Mouse (Mus musculus): ENCODE data around the gene Lsm10.
"Not testable (repeated sequence)": the region's sequence is repeated elsewhere in the genome, so short reads cannot be mapped to it uniquely, and the experiment has no call there.

Lsm10 gene

GRCm38 (mm10) chr4:126096464-126097111 lies at the start of gene Lsm10:
Gene Lsm10 (plus strand): TSS chr4:126096623.
- peak; percentile 93 to 97 for DNase-seq

GRCm38 (mm10) chr4:126046851-126047585 lies 49.4 kb upstream of the Lsm10 start, which contains the start of gene Mrps15:
Gene Mrps15 (plus strand): TSS chr4:126046925.
- peak; percentile 61 to 69 for DNase-seq

DNA sequence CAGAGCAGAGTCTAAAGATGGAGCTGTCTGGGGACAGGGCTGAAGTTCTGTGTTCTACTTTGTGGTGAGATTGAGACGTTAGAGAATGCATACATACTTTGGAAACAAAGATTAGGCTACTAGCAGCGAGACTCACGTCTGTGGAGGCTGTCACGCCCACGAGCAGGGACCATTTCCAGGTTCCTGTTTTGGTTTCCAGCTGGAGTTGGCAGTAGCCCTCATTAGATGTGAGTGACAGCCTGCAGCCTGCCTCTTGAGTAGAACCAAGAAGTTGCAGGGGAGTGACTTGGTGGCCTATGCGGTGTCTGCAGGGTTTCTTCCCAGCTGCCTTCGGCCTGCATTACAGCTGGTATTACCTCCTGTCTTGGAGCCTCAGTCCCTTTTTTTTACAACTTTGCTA lies 44.8 kb upstream of the Lsm10 start:
- DNase-seq = no peak

- DNase-seq = no peak
Measured at GRCm38 (mm10) chr4:126057207-126058133, 39.0 kb upstream of the Lsm10 start.

GRCm38 (mm10) chr4:126058134-126058996 lies 38.1 kb upstream of the Lsm10 start, which contains the start of gene Oscp1:
Gene Oscp1 (plus strand): TSS chr4:126058565.
- peak; percentile 85 to 91 for DNase-seq

DNA sequence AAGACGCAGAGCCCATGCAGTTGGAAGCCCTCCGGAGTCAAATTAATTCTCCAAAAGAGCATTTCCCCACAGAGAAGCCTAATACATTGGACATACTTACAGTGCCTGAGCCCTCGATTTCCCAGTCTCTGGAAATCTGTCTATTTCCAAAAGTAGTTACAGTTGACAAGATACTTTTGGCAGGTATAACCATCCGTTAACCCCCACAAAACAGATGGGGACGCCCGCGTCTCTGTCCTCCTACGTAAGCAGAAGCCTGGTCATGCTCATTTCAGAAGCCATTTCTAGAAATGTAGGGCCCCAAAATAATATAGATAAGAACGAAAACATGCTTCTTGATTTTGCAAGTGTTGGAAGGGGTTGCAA lies 37.4 kb upstream of the Lsm10 start:
- DNase-seq = no peak

DNA sequence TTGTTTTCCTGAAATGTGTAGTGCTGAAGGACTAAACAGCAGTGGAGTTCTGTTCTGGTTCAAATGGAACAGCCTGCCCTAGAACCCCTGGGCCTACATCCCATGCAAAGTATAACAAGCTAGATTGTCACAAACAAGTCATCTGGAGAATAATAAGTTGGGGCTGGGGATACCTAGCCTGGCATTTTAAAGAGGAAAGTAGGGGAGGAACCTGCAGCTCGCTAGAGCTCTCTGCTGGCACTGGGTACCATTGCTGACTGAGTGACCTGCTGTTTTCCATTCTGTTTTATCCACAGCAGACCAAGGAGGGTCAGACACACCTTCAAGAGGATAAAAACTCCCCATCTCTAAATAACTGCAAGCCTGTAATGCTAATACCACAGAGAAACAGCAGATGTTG lies 33.6 kb upstream of the Lsm10 start:
- no peak for DNase-seq

DNA sequence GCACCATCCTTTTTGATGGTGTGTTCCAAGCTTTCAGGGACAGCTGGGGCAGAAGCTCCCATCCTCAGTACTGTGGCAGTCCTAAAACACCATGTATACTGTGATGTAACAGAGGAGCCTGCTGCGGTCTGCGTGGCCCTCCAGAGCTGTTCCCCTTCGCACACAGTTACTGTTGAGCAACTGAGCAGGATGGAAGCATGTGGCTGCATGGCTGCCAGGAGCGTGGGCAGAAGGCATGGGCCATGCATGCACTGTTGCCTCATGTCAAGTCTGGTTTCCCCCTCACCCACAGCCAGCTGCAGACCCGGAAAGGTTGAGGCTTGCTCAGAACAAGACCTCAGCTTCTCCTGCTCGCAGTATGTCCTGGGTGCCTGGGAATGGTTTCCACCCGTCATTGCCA lies 31.2 kb upstream of the Lsm10 start:
- no peak for DNase-seq

GRCm38 (mm10) chr4:126067401-126068077 lies 28.9 kb upstream of the Lsm10 start:
- DNase-seq = no peak

DNA sequence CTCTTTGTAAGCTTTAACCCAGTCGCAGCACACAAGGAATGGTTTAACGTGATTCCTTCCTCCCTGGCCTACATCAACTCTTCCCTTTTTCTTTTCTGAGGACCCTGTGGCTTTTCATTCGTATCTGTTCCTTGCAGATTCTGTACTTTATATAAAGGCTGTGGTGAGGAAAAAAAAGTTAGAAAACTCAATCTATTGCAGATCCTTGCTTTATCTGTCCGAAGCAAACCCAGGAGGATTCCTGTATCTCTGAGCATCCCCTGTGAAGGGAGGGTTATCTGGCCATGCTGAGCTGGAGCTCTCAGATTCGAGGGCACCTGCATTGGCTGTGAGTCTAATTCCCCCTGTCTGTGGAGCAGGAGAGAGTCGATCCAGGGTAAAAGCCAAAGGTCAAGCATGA lies 27.6 kb upstream of the Lsm10 start:
- DNase-seq = no peak

- DNase-seq = no peak
Measured at GRCm38 (mm10) chr4:126077833-126078232, 18.6 kb upstream of the Lsm10 start.

GRCm38 (mm10) chr4:126079266-126079665 lies 17.2 kb upstream of the Lsm10 start:
- no peak for DNase-seq

DNA sequence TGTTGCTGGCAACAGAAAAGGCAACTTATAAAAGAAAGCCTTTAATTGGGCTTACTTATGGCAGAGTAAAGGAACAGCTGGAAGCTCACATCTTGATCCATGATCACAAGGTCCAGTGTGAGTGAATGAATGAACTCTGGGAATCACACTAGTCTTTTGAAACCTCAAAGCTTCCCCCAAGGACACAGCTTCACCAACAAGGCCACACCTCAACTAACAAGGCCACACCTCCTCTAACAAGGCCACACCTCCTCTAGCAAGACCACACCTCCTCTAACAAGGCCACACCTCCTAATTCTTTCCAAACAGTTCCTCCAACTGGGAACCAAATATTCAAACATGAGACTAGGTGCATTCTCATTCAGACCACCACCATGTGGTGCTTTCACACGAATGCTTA lies 14.8 kb upstream of the Lsm10 start:
- no peak for DNase-seq

DNA sequence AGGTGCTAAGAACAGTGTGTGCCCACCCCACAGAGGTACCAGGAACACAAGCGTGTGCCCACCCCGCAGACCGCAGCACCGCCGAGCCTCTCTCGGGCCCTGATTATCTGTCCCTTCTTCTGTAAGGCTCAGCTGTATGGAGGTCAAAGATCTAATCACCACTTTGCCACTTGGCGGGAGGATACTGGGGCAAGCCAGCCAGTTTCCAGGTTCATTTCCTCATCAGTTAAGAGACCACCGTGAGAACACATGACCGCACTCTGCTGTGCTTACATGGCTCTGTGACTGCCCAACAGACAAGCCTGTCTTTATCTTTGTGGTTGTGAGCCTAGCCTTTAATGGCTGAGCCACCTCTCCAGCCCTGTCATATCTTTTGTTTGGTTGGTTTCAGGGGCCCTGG lies 13.4 kb upstream of the Lsm10 start:
- no peak for DNase-seq

- DNase-seq = no peak
Measured at GRCm38 (mm10) chr4:126084382-126084781, 12.0 kb upstream of the Lsm10 start.

GRCm38 (mm10) chr4:126085996-126086576 lies 10.3 kb upstream of the Lsm10 start:
- peak; percentile 78 for DNase-seq

DNA sequence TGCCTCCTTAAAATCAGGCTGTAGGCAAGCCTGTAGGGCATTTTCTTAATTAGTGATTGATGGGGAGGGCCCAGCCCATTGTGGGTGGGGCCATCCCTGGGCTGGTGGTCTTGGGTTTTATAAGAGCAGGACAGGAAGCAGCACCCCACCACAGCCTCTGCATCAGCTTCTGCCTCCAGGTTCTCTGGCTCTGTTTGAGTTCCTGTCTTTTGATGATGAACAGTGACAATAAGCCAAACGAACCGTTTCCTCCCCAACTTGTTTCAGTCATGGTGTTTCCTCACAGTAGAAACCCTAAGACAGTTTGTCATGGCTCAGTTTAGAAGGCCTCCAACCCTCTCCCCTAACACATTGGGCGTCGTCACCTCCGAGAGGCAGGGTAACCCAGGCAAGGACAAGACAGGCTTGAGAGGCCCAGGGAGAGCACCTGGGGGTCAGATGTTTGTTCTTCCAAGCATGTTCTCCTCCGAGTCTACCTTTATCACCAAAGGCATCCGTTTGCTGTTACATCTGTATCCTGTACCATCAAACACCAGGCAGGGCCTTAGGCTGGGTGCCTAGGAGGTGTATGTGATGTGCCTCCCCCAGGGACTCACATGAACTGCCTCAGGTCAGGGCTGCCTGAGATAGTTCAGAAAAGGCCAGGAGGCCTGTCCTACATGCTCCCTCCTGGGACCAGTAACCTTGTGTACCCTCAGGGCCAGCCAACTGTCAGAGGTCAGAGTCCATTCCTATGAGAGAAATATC lies 6.1 kb upstream of the Lsm10 start:
- DNase-seq = peak; percentile 61 to 69

DNA sequence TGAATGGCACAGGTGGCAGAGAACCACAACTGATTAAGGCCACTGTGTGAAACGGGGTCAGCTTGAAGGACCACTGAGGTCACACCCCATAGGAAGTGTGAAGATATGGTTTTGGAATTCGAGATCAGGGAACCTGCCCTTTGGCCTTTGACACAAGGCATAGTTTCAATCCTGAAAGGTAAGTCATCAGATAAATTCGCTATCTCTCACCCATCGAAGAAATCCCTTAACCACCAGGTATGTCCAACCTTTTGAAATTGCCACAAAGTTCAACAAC lies 5.6 kb upstream of the Lsm10 start:
- DNase-seq = no peak

DNA sequence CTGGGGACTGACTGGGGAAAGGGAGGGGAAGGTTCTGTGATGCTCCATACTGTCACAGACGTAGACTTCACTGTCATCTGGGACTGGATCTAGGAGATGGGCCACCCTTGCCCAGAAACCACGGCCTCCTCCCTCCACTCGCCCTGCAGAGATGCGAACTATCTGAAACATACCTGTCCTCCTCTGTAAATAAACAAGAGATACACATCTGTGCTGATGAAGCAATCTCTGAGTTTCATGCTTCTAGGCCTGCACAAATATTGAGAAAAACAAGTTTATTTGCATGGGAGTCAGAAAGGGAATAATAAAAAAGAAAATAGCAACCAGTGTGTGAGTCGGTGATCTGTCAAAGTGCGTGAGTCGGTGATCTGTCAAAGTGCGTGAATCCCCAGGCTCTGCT lies 4.5 kb upstream of the Lsm10 start:
- no peak for DNase-seq

DNA sequence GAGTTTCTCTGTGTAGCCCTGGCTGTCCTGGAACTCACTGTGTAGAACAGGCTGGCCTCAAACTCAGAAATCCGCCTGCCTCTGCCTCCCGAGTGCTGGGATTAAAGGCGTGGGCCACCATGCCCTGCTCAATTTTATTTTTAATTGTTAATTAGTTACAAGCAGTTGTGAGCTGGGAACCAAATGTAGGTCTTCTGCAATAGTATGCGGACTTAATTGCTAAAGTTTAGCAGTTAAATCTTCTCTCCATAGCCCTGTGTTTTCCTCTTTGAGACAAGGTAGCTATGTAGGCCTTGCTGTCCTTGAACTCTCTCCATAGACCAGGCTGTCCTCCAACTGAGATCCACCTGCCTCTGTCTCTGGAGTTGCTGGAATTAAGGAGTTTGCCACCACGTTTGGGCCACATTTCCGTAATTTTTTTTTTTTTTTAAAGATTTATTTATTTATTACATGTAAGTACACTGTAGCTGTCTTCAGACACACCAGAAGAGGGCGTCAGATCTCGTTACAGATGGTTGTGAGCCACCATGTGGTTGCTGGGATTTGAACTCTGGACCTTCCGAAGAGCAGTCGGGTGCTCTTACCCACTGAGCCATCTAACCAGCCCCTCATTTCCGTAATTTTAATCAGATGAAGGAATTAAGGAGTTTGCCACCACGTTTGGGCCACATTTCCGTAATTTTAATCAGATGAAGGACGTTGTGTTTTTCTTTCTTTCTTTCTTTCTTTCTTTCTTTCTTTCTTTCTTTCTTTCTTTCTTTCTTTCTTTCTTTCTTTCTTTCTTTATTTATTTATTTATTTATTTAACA lies 597 bp upstream of the Lsm10 start:
- DNase-seq = not testable (repeated sequence)
